Mouse (Mus musculus) urinary bladder, adult 18-20 months (tissue): ENCODE data around the gene Flvcr2.
A peak's percentile ranks its signal among the peaks of the same experiment; 100 is the strongest.
"Not testable (repeated sequence)": the region's sequence is repeated elsewhere in the genome, so short reads cannot be mapped to it uniquely, and the experiment has no call there.

Experiments
- DNase-seq, 2 experiments: peaks; one replicate each; pipeline ENCODE4 v3.0.0; 2022; ENCODE audit warnings: low spot score in 2 of 2, mixed read lengths in 2 of 2

Gene Flvcr2

DNA sequence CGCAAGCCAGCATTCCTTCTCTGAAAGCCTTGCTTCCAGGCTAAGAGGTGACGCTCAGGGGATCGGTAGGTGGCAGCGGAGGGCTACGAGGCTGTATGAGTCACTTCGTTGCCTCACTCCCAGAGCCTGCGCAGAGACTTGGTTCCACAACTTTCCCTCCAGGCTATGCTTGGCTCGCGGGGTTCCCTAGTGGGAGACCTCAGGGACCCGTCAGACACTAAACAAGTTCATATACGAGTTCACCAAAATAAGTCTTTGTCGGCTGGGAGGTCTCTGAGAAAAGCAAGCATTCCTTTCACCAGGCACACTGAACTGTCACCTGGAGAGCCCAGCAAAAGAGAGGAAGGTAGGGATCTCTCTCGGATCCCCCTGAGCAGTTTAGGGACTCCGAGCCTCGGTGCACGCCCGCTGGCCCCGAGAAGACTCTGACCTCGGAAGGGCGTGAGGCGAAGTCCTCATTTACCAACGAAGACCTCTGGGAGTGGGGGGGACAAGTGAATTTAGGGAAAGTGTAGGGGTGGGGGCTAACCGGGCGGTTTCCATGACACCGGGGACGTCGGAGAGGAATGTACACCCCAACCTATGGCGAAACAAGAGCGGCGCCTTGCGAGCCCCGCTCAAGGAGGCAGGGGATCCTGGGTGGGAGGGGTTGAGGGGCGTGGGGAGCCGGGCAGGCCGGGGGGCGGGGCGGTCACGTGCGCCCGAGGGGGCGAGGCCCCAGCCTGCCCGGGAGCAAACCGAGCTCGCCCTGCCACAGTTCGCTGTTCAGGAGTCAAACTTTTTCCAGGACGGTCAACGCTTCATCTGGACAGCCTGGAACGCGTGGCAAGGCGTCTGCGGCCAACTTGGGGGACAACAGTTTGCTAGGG, at the start of gene Flvcr2:
TSS of gene Flvcr2 (plus strand) at position 713 of the 869 bp plus-strand sequence.
- peak; percentile 72 to 76 for DNase-seq

DNA sequence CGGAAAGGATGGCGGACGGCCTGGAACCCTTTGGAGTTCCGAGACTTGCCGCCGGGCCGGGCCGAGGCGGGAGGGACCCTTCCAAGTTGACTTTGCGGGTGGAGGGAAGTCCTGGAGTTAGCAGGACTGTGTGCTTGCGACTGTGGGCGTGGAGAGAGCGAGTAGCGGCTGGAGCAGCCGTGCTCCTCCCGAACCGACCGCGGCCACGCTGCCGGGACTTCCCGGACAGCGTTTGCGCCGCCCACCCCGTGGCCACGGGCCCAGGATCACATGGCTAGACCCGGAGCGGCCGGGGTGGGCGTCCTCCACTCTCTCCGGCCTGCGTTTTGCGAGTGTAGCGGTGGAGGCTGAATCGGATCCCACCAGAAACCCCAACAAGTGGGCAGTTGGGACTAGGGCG, 48.2 kb upstream of the Flvcr2 start:
- not testable (repeated sequence) for DNase-seq

DNA sequence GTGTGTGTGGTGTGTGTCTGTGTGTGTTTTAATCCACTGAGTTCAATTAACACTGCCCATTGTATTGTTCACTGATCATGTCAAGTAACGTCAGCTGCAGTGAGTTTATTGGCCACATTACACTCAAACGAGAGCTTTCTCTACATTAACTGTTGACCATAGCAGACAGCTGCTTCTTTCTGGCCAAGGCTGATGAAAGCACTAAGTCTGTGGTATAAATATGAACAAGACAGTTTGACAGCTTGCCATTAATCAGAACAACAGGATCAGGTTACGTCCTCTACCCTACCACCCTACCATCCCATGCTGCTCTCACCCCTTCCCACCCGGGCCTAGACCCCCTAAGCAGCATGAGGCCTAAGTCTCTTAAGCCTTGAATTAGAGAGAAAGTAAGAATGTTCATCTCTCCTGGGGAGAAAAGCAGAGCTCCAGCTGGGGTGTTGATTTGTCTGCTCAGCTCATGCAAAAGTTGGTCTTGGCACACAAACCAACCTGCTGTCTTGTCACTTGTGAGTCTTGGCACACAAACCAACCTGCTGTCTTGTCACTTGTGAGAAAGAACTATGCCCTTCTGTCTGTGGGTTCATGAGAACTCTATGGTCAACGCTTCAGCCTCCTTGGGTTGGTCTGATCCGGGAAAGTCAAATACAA, 46.0 kb upstream of the Flvcr2 start:
- no peak for DNase-seq

DNA sequence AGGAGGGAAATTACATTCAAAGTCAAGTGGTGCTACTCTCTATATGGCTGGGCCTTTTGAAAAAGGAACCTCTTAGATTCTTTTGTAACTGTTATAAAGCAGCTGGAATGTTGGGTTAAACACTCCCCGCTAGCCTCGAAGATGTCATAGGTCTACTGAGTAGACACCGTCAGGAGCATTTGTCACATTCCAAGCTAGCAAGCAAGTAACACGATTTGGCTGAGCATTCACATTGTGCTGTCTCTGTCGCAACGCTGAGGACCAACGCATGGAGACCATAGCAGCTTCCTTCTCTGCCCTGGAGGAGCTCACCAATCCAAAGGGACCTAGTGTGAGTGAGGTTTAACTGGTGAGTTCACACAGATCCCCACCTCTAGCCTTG, 45.5 kb upstream of the Flvcr2 start:
- no peak for DNase-seq

DNA sequence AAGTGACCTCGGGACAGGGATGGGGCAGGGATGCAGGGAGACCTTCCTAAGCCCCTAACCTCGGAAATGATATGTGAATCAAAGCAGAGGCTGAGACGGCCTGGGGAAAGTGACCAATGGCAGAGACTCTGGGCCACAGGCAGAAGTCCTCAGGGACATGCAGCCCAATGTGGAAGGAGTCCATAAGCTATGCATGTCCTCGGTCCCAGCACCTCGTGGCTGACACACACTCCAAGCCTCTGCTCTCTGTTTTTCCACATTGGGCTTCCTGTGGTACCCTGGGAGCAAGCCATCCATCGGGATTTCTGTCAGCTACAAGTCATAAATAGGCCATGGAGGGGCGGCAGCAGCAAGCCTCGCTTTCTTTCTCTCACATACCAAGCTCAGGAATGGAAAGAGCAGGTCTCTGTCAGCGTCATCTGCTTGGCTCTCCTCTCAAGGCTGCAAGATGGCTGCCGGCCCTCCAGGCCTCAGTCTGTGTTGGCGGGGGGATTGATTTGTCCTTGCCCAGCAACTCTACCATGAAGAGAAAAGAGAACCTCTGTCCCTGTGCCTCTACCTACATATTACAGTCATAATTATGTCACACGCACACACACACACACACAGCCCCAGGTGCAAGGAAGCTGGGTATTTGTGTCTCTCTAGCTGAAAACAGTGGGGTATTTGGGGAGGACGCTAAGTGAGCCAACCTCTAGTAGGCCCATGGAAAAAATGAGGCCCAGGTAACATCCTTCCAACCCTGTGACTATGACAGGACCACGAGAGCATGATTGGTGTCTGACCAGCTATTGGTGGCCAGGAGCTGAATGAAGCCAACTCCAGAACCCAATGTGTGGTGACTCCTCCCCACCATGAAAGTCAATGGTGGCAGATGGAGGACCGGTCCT, 43.9 kb upstream of the Flvcr2 start:
- DNase-seq, result no peak

DNA sequence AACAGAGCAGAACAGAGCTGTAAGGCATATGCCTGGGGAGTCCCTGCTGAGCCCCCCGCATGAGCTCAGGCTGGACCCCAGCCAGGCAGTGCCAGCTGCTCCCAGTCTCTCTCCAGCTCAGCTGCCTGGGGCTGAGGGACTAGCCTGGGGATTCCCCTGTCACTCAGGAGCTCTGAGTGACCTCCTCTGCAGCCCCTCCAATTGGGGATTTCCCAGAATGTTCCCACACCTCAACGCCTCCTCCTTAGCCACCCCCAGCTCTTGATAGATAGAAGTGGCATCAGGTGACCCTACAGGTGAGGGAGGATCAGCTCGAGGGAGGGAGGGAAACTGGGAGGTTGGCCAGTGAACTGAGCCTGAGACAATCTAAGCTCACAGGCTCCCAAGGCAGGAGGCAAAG, 42.8 kb upstream of the Flvcr2 start:
- no peak for DNase-seq

DNA sequence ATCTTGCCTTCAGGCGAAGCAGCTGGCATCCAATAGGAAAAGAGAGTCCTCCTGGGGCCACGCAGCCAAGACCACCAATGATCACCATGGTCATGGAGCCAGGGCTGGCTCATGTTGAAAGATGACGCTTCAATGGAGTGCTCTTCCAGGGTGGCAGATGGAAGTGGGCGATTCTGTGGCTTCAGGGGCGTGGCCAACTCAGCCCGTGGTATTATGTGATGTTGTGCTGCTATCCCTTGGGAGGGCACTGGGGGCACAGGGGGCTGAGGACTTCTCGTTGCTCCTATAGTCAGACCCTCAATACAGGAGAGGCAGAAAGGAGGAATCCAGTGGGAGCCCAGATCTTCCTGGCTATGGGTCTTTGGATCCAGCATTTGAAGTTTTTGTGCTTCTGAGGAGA, 41.8 kb upstream of the Flvcr2 start:
- DNase-seq, result no peak

DNA sequence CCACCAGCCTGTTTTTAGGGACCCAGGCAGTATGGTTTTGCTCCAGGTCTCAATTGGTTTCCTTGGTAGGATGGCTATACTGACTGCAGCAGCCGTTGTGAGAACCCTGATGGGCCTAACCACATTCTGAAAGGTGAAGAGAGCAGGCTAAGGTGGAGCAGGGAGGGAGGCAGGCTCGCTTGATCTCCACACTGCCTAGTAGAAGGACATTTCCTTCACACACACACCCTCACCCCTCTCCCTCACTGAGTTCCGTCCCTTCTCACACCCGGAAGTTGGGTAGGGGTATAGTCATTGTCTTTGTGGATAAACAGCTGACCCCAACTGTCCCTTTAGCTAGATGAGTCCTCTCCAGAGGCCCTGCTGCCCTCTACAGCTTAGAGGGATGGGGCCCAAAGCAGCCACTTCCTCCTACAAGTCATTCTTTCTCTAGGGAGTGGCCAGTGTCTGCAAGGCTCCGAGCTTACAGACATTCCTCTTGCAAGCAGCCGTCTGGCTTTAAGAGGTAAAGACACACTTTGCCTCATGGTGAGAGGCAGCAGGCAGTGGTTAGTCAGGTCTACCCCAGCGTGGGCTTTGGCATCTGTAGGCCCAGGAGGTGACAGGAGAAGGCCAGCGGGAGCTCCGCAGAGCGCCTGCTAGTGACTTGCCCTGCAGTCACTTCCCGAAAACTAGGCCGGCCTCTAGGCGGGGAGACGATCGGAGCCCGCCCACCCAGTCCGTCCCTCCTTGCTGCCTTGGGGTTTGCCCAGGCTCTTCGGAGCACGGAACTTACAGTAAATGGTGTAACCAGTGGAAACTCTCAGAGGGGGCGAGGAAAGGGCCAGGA, 41.1 kb upstream of the Flvcr2 start:
- peak; percentile 77 to 81 for DNase-seq

DNA sequence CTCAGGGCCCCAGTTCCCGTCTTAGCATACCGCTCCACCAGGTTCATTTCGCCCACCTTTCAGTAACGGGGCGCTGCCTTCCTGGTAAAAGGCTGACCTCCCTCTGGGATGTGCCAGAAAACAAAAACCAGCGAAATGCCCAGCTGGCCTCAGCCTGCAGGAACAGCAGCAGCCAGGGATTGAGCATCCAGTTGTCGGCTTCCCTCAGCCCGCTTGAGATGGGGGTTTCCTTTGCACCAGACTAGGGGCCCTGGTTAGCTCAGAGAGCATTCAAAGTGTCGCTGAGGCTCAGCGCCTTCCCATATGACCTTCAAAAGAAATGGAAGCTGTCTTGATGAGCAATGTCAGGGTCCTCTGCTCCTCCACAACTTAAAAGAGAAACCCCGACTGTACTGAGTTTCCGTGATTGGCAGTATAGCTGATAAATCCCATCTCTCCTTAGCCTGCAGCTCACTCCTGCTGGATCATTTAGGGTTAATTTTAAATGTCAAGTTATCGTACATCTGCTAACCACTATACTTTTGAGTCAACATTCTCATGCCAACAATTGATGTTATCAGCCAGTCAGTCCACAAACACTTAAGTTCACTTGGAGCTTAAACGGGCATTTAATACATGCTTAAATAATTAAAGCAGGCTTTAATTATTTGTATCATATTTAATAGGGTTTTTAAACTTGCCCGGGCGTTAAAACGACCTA, 40.4 kb upstream of the Flvcr2 start:
- DNase-seq, result no peak

DNA sequence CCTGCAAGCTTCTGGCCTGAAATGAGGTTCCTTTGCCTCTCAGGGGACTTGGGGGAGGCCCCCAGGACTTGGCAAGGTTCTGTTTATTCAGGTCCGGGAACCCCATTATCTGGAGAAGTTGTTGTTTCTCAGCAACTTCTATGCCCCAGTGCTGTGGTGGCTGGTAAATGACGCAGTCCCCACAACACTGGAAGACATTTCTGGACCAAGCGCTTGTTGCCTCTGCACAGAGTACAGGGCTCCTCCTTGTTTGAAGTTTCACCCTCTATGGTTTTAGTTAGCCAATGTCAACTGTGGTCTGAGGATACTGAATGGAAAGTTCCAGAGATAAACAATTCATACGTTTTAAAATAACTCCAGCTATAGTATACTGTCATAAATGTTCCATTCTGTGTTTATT, 39.4 kb upstream of the Flvcr2 start:
- DNase-seq, result no peak

DNA sequence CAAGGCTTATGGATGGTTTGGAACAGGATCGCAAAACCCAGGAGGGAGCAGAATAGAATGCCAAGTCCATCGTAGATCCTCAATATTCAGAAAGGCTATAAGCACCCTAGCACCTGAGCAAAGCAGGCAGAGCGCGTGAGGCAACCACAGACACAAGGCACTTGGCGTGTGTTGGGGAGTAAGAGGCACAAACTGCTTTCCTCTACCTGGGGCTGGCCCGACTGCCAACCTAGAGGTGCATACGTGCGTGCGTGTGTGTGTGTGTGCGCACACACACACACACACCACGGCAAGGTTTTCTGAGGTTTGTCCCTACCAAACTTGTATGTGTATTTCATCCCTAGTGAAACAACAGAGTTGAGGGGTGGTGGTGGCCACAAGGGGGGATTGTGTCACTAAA, 38.9 kb upstream of the Flvcr2 start:
- no peak for DNase-seq

DNA sequence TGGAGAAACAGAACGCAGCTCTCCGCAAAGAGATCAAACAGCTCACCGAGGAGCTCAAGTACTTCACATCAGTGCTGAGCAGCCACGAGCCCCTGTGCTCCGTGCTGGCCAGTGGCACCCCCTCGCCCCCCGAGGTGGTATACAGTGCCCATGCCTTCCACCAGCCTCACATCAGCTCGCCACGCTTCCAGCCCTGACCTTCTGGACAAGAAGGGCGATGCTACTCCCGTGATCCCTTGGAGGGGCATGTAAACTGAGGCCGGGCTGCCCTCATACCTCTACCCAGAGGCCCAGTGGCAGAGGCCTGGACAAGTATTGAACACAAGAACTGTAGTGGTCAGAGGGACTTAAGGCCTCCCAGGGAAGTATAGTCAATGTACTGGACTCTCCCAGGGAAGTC, 37.8 kb upstream of the Flvcr2 start:
- DNase-seq, result no peak

DNA sequence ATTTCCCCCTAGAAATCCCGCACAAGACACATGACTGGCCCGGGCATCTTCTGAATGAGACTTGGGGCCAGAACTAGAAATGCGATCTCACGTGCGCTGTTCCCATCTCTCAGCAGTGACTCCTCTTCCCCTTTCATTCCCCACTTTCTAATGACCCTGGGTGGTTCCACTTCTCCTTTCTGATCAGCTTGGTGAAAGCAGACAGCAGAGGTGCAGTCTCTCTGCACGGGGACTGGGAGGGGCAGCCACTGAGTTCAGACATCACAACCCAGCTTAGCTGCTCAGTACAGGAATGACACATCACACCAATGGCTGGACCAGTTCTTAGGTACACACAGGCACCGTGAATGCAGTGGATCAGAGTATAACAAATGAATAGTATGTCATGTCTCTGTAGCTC, 35.6 kb upstream of the Flvcr2 start:
- no peak for DNase-seq

DNA sequence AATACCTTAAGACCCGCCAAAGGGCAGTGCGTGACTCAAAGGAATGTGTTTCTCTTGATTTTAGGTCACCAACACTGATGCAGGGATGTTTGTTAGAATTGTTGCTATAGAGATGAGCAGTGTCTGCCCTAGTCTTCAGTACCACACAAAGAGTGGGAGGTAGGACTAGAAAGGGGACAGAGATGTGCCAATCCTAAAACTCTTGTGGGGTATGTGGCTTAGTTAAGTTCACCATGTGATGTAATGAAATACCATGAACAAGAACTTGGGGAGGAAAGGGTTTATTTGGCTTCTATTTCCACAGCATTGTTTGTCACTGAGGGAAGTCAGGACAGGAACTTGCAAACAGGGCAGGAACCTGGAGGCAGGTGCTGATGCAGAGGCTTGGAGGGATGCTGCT, 33.8 kb upstream of the Flvcr2 start:
- no peak for DNase-seq

DNA sequence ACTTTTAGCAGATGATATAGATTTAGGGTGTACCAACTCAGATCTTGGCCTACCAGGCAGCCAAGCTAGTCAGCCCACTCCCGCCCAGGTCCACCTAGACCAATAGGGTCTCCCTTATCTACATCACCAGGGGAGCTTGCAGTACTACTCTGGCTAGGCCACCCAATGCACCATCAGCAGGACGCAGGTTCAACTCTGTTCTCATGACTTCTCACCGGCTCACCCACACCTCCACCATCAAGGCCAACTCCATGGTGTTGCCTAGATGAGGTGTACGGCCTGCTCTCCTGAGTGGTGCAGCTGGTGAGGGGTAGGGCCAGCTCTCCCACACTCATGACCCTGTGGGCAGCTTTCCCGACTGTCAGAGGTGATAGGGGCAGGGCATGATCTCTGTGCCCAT, 32.2 kb upstream of the Flvcr2 start:
- no peak for DNase-seq

DNA sequence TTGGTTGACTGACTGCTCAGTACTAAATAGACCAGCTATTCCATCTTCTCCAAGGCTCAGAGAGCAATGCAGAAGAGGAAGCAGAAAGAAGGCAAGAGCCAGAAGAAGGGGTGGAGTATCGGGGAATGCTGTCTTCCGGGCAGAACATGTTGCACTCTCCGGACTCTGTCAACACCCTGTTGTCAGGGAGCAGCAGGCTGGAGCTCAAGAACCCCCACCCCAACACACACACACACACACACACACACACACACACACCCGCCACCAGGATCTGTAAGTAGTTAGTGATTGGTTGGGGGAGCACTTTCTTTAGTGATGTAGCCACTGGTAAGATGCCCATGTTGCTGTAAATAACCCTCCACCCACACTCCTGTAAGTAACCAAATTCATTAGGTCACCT, 21.0 kb upstream of the Flvcr2 start:
- no peak for DNase-seq

DNA sequence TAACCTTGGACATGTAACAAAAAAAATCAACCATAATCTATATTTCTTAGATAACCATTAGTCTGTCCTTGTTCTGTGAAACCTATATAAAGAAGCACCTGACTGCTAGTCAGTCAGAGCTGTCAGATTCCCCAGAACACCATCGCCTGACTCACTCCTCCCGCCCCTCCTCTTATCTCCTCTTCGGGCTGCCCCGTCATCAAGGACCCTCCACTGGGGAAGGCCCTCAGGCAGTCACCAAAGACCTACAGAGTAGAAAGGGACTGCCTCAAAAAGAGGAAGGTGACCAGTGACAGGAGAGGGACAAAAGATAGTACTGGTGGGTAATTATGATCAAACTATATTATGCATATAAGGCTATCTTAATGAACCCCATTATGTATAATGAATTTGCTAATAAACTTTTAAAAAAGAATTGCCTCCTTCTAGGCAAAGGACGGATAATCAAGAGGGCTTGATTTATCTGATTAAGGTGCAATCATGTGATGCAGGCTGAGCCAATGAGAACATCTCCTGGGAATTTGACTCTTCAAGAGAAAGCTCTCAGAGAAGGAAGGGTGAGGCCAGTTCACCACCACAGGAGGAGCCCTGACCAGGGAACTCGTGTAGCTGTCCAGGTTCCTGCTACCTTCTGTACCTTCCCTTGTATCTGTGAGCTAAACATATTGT, 19.5 kb upstream of the Flvcr2 start:
- no peak for DNase-seq

DNA sequence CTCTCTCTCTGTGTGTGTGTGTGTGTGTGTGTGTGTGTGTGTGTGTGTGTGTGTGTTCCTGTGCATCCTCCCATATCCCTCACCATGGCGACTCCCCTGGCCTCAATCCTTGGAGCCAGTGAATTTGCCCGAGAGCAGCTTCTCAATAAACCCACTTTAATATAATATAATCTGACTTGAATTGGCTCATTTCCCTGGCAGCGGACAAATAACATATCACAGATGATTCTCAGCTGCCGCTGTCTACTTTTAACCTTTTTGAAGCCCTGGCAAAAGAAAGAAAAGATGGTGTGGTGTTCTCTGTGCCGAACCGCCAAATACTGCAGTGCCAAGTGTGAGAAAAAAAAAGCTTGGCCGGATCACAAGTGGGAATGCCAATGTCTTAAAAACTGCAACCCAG, 18.2 kb upstream of the Flvcr2 start:
- DNase-seq, result no peak

DNA sequence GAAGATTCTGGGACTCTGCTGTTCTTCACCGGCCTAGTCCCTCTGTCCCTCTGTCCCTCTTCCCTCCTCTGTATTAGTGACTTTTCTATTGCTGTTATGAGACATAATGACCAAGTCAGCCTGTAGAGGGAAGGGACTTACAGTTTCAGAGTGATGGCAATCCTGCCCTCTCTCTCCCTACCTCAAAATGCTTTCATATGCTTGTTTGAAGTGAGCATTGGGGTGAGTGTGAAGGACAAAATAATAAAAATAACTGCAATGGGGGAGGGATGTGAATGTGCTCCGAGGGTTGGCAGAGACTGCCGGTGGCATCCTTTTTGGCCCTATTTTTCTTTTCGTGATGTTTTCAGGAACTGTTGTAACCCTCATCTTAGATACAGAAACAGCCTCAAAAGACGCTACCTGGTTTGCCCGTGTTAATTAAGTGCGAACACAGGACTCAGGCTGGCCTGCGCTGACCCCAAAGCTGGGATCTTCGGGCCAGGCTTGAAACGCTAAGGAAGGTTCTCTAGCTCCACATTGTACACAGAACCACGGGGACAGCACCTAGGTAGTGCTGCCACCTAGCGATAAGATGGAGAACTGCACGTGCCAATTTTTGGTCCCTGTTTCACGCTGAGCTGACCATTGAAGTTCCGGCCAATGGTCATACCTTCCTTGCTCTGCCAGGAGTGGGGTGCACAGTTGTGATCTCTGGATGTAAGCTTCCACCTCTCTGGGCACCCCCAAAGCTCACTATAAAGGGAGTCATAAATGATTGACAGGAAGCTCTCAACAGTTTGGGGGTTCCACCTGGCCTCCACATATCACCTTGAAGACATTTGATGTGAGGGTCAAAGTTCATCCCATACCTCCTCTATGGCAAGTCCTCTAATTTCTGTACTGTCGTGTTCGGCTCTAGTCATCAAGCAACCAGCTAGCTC, 17.1 kb upstream of the Flvcr2 start:
- DNase-seq, result peak; percentile 33 to 59
